Mouse (Mus musculus): ENCODE results near the gene 4931422A03Rik.

- TF ChIP-seq CTCF (IDR thresholded peaks at IDR 0.05; ENCODE audit: borderline replicate concordance, control insufficient read depth, extremely low read depth, insufficient read depth, low read length, poor library complexity) (no peak), POLR2A (IDR thresholded peaks at IDR 0.05; ENCODE audit: control insufficient read depth, extremely low read depth, insufficient read depth, low read length, poor library complexity) (no peak)
These were observed 5.1 kb downstream of the 4931422A03Rik start for GRCm38 (mm10) chr2:104023096-104023495.
